Comparison of ENCODE assay signal across 8 mouse cellular contexts in genomic region chr6:64728499-64729198, GRCm38 (mm10). TPM values are rescaled to one million over a fixed set of nuclear protein-coding genes. Genes with fewer than 3 reads are reported as not detected.
DNase-seq lines count a peak whose midpoint lies in the region; ATAC-seq and TF ChIP-seq lines count a peak whose summit lies in the region.

TSS of gene Atoh1 (plus strand) at chr6:64729125.

- H3K79me2 ChIP-seq in heart, adult 2 months (replicated peaks; ENCODE audit: control insufficient read depth, insufficient read depth, low read length), result no peaks in the 10 kb centered on the region

- no peak for TF ChIP-seq EP300 in heart, adult 2 months (IDR thresholded peaks at IDR 0.05; ENCODE audit: insufficient read depth, low read depth, low read length)

- WGBS in heart, adult 2 months, result 1% methylated on average over 34 of the region's 34 CpGs
- WGBS in lung, embryonic 15.5 days, result under 1% methylated on average over 33 of the region's 34 CpGs

- peak within 1 kb of the TSS; percentile 90 for H3K4me2 ChIP-seq in lung, embryonic 15.5 days

- no peaks in the 10 kb centered on the region for H3K36me3 ChIP-seq in heart, adult 2 months (ENCODE audit: control insufficient read depth, insufficient read depth, low read length)
- no peaks in the 10 kb centered on the region for H3K36me3 ChIP-seq in lung, embryonic 15.5 days

- no peaks in the 10 kb centered on the region for H3K4me1 ChIP-seq in heart, adult 2 months (ENCODE audit: control insufficient read depth, insufficient read depth, low read length)
- peaks cover 19% of the 10 kb centered on the region for H3K4me1 ChIP-seq in lung, embryonic 15.5 days

- H3K27ac ChIP-seq in heart, adult 2 months, result no peak within 1 kb of the TSS
- H3K27ac ChIP-seq in lung, embryonic 15.5 days, result no peak within 1 kb of the TSS

- peak within 1 kb of the TSS; percentile 31 for H3K4me3 ChIP-seq in heart, adult 2 months
- H3K4me3 ChIP-seq in lung, embryonic 15.5 days, result peak within 1 kb of the TSS; percentile 42

- TF ChIP-seq CTCF in heart, adult 2 months (IDR thresholded peaks at IDR 0.05), result no peak

- intact Hi-C loops in heart, adult 2 months (cut with DNase I), result no loop called here

- no peak within 1 kb of the TSS for H3K9ac ChIP-seq in heart, adult 2 months (ENCODE audit: low read depth, low read length)
- H3K9ac ChIP-seq in lung, embryonic 15.5 days, result no peak within 1 kb of the TSS

- peak; percentile 79; the same call in 1 of the 2 replicates for ATAC-seq in lung, embryonic 15.5 days (ENCODE audit: borderline replicate concordance, extremely low read depth, low FRiP score, low TSS enrichment)

- no peak for TF ChIP-seq POLR2A in heart, adult 2 months (IDR thresholded peaks at IDR 0.05; ENCODE audit: insufficient read depth, low read depth, low read length)

- no peaks in the 10 kb centered on the region for H3K9me3 ChIP-seq in lung, embryonic 15.5 days

- peak; percentile 12 for DNase-seq in thymus, postnatal 4 days
- DNase-seq in thymus, postnatal 0 days (ENCODE audit: low spot score), result no peak
- DNase-seq in heart, adult 2 months, result peak; percentile 21 to 33
- DNase-seq in kidney, adult 9 months, result peak; percentile 53
- peak; percentile 72 for DNase-seq in retina, postnatal 1 day
- DNase-seq in layer of hippocampus, adult 18-20 months (ENCODE audit: low spot score in 2 of 2), result no peak
- no peak for DNase-seq in gastrocnemius, postnatal 4 days (ENCODE audit: low spot score in 2 of 2)

- peaks cover 18% of the 10 kb centered on the region for H3K27me3 ChIP-seq in heart, adult 2 months (ENCODE audit: control insufficient read depth, insufficient read depth, low read length)
- H3K27me3 ChIP-seq in lung, embryonic 15.5 days, result peaks cover 68% of the 10 kb centered on the region

RNA-seq across cellular contexts. Expression of gene Atoh1, which starts in this region (rescaled TPM):
- polyA plus RNA-seq in thymus, postnatal 0 days (2015; fragmentation: Nextera tagmentation; extraction: Ambion mirVana), result not detected in 2 replicates
- total RNA-seq in heart, adult 2 months (2021), result not detected
- not detected in 2 replicates for polyA plus RNA-seq in heart, adult 2 months (2012; rRNA removed)
- polyA plus RNA-seq in lung, embryonic 15.5 days (2015; fragmentation: Nextera tagmentation; extraction: Ambion mirVana), result not detected in 2 replicates
- total RNA-seq in layer of hippocampus, adult 18-20 months (2021), result not detected
- total RNA-seq in gastrocnemius, postnatal 4 days (2021), result not detected

Comparison
In these comparisons a context has a peak if more than half of its experiments do, and no peak if none do; other contexts are left out.
1. DNase-seq: peak in thymus, postnatal 4 days (single experiment), kidney, adult 9 months (single experiment) and retina, postnatal 1 day (single experiment); none in thymus, postnatal 0 days (single experiment), layer of hippocampus, adult 18-20 months (0 of 2) and gastrocnemius, postnatal 4 days (0 of 2).
2. Peak in DNase-seq and H3K4me3 ChIP-seq in heart, adult 2 months; RNA of the gene not detected or under 1 TPM.
3. Peak in ATAC-seq, H3K4me3 ChIP-seq and H3K4me2 ChIP-seq in lung, embryonic 15.5 days; RNA of the gene not detected or under 1 TPM.